Mouse (Mus musculus) liver, postnatal 0 days (tissue): ENCODE results near the gene Gosr1.

Source experiments
- CTCF ChIP-seq: sonication (generic); IDR thresholded peaks from 2 replicates; pipeline ENCODE4 v1.5.1; 2016; ENCODE audit warnings: antibody characterized with exemption, low read depth
- EP300 ChIP-seq: IDR thresholded peaks from 2 replicates; pipeline ENCODE4 v1.6.1; 2016; ENCODE audit warnings: antibody characterized with exemption, low read depth, mild to moderate bottlenecking

GRCm38 (mm10) chr11:76707656-76708055 is 55.7 kb downstream of the Gosr1 start:
- no peak for TF ChIP-seq CTCF
- TF ChIP-seq EP300, result no peak
